Mouse (Mus musculus) spleen, adult 2 months (tissue): ENCODE results near the gene Shf.

ENCODE experiments used
- CTCF ChIP-seq: fragments of 200-500 bp; IDR thresholded peaks from 2 replicates; pipeline ENCODE4 v1.5.1; 2011; ENCODE audit warnings: mild to moderate bottlenecking, inconsistent platforms; ENCODE audit not compliant: insufficient read depth, insufficient read length, insufficient replicate concordance; ENCODE audit errors: extremely low read depth
- POLR2A ChIP-seq: fragments of 200-500 bp; IDR thresholded peaks from 2 replicates; pipeline ENCODE4 v1.6.1; 2011; ENCODE audit warnings: low read depth, low read length, inconsistent platforms

DNA sequence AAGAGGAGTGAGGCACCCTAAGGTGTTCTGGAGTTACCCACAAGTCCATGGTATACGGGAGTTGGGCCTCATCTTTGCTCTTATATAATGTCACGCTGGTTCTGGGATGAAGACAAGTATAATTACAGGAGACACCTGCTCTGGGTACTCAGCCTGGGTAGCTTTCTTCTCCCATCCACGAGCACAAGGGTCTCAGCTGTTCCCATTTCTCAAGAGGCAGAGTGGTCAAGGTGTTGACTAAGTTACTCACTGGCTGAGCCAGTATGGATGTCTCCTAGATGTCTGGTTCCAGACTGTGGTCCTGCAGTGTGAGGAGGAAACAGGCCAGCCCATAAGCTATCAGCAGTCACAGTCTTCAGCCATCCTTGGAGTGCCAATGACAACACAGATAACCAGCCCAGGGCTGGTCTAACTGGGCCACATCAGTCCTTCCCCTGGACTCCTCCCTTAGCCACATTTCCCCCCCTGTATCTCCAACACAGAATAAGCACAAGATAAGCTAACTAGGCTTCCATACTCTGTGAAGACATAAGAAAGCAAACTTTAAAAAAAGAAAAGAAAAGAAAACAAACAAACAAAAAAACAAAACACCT is 4.5 kb downstream of the Shf start:
- TF ChIP-seq POLR2A (no peak), CTCF (no peak)
